Mouse (Mus musculus) G1E (cell line): ENCODE results near the gene Vps35. TPM values are rescaled to one million over a fixed set of nuclear protein-coding genes. Genes with fewer than 3 reads are reported as not detected.

Source experiments
- ATAC-seq: 2 replicates; pipeline ENCODE4 v1.8.0; 2016; ENCODE audit warnings: mild to moderate bottlenecking; ENCODE audit not compliant: insufficient number of reproducible peaks, poor library complexity, low FRiP score, severe bottlenecking; ENCODE audit errors: extremely low read depth
- DNase-seq: peaks from one replicate; pipeline ENCODE4 v3.0.0; 2012; ENCODE audit warnings: low spot score
- H3K27me3 ChIP-seq: 2 replicates; pipeline ENCODE4 v1.6.1; 2012; ENCODE audit warnings: mild to moderate bottlenecking, low read length, inconsistent platforms; ENCODE audit not compliant: insufficient read depth
- H3K36me3 ChIP-seq: replicated peaks from 2 replicates; pipeline ENCODE3; 2012; ENCODE audit warnings: mild to moderate bottlenecking, inconsistent platforms
- H3K4me1 ChIP-seq: 2 replicates; pipeline ENCODE4 v1.6.1; 2012; ENCODE audit warnings: low read depth, low read length, inconsistent platforms, mixed read lengths; ENCODE audit not compliant: insufficient read depth
- H3K4me3 ChIP-seq: 2 replicates; pipeline ENCODE4 v1.5.1; 2012; ENCODE audit warnings: low read depth, mild to moderate bottlenecking, inconsistent platforms, low read length, moderate library complexity, mixed read lengths
- H3K9me3 ChIP-seq: replicated peaks from 2 replicates; pipeline ENCODE4 v1.6.1; 2012; ENCODE audit warnings: inconsistent platforms
- CTCF ChIP-seq: IDR thresholded peaks from 2 replicates; pipeline ENCODE4 v1.5.1; 2012; ENCODE audit warnings: low read depth, low read length, inconsistent platforms, mixed read lengths
- GATA1 ChIP-seq: IDR thresholded peaks from 2 replicates; pipeline ENCODE4 v1.6.1; 2012; ENCODE audit warnings: borderline replicate concordance, low read length, inconsistent platforms, mixed read lengths
- GATA2 ChIP-seq: IDR thresholded peaks from 2 replicates; pipeline ENCODE4 v1.6.1; 2012; ENCODE audit warnings: low read depth, low read length, inconsistent platforms, borderline replicate concordance
- POLR2AphosphoS5 ChIP-seq: IDR thresholded peaks from 2 replicates; pipeline ENCODE4 v1.6.1; 2012; ENCODE audit warnings: low read depth, low read length, inconsistent platforms; ENCODE audit not compliant: insufficient replicate concordance
- TAL1 ChIP-seq: conservative IDR thresholded peaks from 2 replicates; pipeline ENCODE4 v1.6.1; 2012; ENCODE audit warnings: low read depth, low read length, inconsistent platforms, mixed read lengths
- polyA plus RNA-seq: library from polyadenylated mRNA; stranded (reverse); fragments of >175 nt; gene quantifications from 2 replicates; pipeline ENCODE4 v1.2.3, GENCODE M21; 2012
- total RNA-seq, 2 experiments: library from RNA; stranded (forward) in 1 of 2; stranded (reverse) in 1 of 2; fragments of 200-1000 nt in 1 of 2; fragments of >200 nt in 1 of 2; fragmentation: Nextera tagmentation in 1 of 2; gene quantifications; 2 replicates each; pipeline ENCODE4 v1.2.3; 2014 to 2017

Gene Vps35
- total and polyA plus RNA-seq, 3 experiments = 6.7 to 331 (median 288) TPM

- no peak for DNase-seq
- Histone ChIP-seq H3K4me3 (no peak overlapping the region), H3K4me1 (no peaks in the 10 kb centered on the region), H3K27me3 (peaks cover 11% of the 10 kb centered on the region; the same call in 1 of the 2 replicates), H3K9me3 (no peaks in the 10 kb centered on the region), H3K36me3 (no peaks in the 10 kb centered on the region)
- TF ChIP-seq TAL1 (no peak), POLR2AphosphoS5 (no peak), GATA1 (no peak), GATA2 (no peak), CTCF (no peak)
- no peak for ATAC-seq
These were observed 78.6 kb downstream of the Vps35 start for GRCm38 (mm10) chr8:85220992-85221391.

GRCm38 (mm10) chr8:85220220-85220619, 79.4 kb downstream of the Vps35 start:
- peaks cover 11% of the 10 kb centered on the region; the same call in 1 of the 2 replicates for H3K27me3 ChIP-seq
- no peaks in the 10 kb centered on the region for H3K36me3 ChIP-seq
- no peaks in the 10 kb centered on the region for H3K4me1 ChIP-seq
- no peak for TF ChIP-seq GATA1
- TF ChIP-seq GATA2 = no peak
- no peak for TF ChIP-seq POLR2AphosphoS5
- no peak for TF ChIP-seq TAL1
- TF ChIP-seq CTCF = no peak
- H3K9me3 ChIP-seq = no peaks in the 10 kb centered on the region
- DNase-seq (no peak), ATAC-seq (no peak)
- H3K4me3 ChIP-seq = no peak overlapping the region

Other genes with a start within 250 kb of the Vps35 start
- 10.4 and 17.0 TPM in 2 replicates for gene Fbxw9, start 239.7 kb downstream of the Vps35 start, total RNA-seq (2014; fragmentation: Nextera tagmentation)
- 15.9 and 16.1 TPM in 2 replicates for gene Fbxw9, start 239.7 kb downstream of the Vps35 start, total RNA-seq (2017)
- gene Fbxw9, start 239.7 kb downstream of the Vps35 start, polyA plus RNA-seq = 33.7 and 34.7 TPM in 2 replicates
- not detected in 2 replicates for gene Gm5741, start 231.8 kb downstream of the Vps35 start, total RNA-seq (2014; fragmentation: Nextera tagmentation)
- 0.99 and 1.0 TPM in 2 replicates for gene Gm5741, start 231.8 kb downstream of the Vps35 start, total RNA-seq (2017)
- 0.89 and 1.8 TPM in 2 replicates for gene Gm5741, start 231.8 kb downstream of the Vps35 start, polyA plus RNA-seq
- 42.9 and 58.5 TPM in 2 replicates for gene Dhps, start 228.0 kb downstream of the Vps35 start, total RNA-seq (2014; fragmentation: Nextera tagmentation)
- 33.9 and 36.2 TPM in 2 replicates for gene Dhps, start 228.0 kb downstream of the Vps35 start, total RNA-seq (2017)
- gene Dhps, start 228.0 kb downstream of the Vps35 start, polyA plus RNA-seq = 27.3 and 41.7 TPM in 2 replicates
- 79.0 and 99.0 TPM in 2 replicates for gene Wdr83os, start 219.1 kb downstream of the Vps35 start, total RNA-seq (2014; fragmentation: Nextera tagmentation)
- gene Wdr83os, start 219.1 kb downstream of the Vps35 start, total RNA-seq (2017) = 22.0 and 29.4 TPM in 2 replicates
- gene Wdr83os, start 219.1 kb downstream of the Vps35 start, polyA plus RNA-seq = 5.0 and 11.7 TPM in 2 replicates
- gene Wdr83, start 218.5 kb downstream of the Vps35 start, total RNA-seq (2014; fragmentation: Nextera tagmentation) = 22.4 and 23.8 TPM in 2 replicates
- 27.2 and 28.4 TPM in 2 replicates for gene Wdr83, start 218.5 kb downstream of the Vps35 start, total RNA-seq (2017)
- 24.2 and 38.9 TPM in 2 replicates for gene Wdr83, start 218.5 kb downstream of the Vps35 start, polyA plus RNA-seq
- 91.8 and 105 TPM in 2 replicates for gene Man2b1, start 216.5 kb downstream of the Vps35 start, total RNA-seq (2014; fragmentation: Nextera tagmentation)
- gene Man2b1, start 216.5 kb downstream of the Vps35 start, total RNA-seq (2017) = 87.7 and 88.0 TPM in 2 replicates
- 12.4 and 19.3 TPM in 2 replicates for gene Man2b1, start 216.5 kb downstream of the Vps35 start, polyA plus RNA-seq
- gene Zfp791, start 176.7 kb downstream of the Vps35 start, total RNA-seq (2014; fragmentation: Nextera tagmentation) = not detected in 2 replicates
- gene Zfp791, start 176.7 kb downstream of the Vps35 start, total RNA-seq (2017) = 0.12 and 0.16 TPM in 2 replicates
- gene Zfp791, start 176.7 kb downstream of the Vps35 start, polyA plus RNA-seq = not detected in 2 replicates
- gene Cks1brt, start 147.9 kb downstream of the Vps35 start, total RNA-seq (2014; fragmentation: Nextera tagmentation) = not detected in 2 replicates
- gene Cks1brt, start 147.9 kb downstream of the Vps35 start, total RNA-seq (2017) = 0.16 TPM in 1 of 2 replicates, not detected in the other
- gene Cks1brt, start 147.9 kb downstream of the Vps35 start, polyA plus RNA-seq = not detected in 2 replicates
- not detected in 2 replicates for gene Olfr371, start 73.8 kb downstream of the Vps35 start, total RNA-seq (2014; fragmentation: Nextera tagmentation)
- gene Olfr371, start 73.8 kb downstream of the Vps35 start, total RNA-seq (2017) = not detected in 2 replicates
- not detected in 2 replicates for gene Olfr371, start 73.8 kb downstream of the Vps35 start, polyA plus RNA-seq
- 113 and 132 TPM in 2 replicates for gene Orc6, start 170 bp downstream of the Vps35 start, total RNA-seq (2014; fragmentation: Nextera tagmentation)
- gene Orc6, start 170 bp downstream of the Vps35 start, total RNA-seq (2017) = 174 and 176 TPM in 2 replicates
- 6.4 and 24.1 TPM in 2 replicates for gene Orc6, start 170 bp downstream of the Vps35 start, polyA plus RNA-seq
- gene Mylk3, start 86.5 kb upstream of the Vps35 start, total RNA-seq (2014; fragmentation: Nextera tagmentation) = 65.7 and 83.5 TPM in 2 replicates
- gene Mylk3, start 86.5 kb upstream of the Vps35 start, total RNA-seq (2017) = 148 and 163 TPM in 2 replicates
- 78.4 and 96.6 TPM in 2 replicates for gene Mylk3, start 86.5 kb upstream of the Vps35 start, polyA plus RNA-seq
- gene 4921524J17Rik, start 133.0 kb upstream of the Vps35 start, total RNA-seq (2014; fragmentation: Nextera tagmentation) = 31.5 and 35.1 TPM in 2 replicates
- gene 4921524J17Rik, start 133.0 kb upstream of the Vps35 start, total RNA-seq (2017) = 24.8 and 40.8 TPM in 2 replicates
- 27.1 and 28.5 TPM in 2 replicates for gene 4921524J17Rik, start 133.0 kb upstream of the Vps35 start, polyA plus RNA-seq
- not detected in 2 replicates for gene Gpt2, start 192.8 kb upstream of the Vps35 start, total RNA-seq (2014; fragmentation: Nextera tagmentation)
- gene Gpt2, start 192.8 kb upstream of the Vps35 start, total RNA-seq (2017) = 0.12 and 0.49 TPM in 2 replicates
- not detected in 2 replicates for gene Gpt2, start 192.8 kb upstream of the Vps35 start, polyA plus RNA-seq